17 mouse cellular contexts compared by ENCODE assay signal in genomic region chr7:139401791-139402190, GRCm38 (mm10).
"Had no signal": no experiment of that assay in that cellular context is flagged by ENCODE, and none has a peak within 500 bp of the region (broad histone marks: within the 10 kb centered on the region; RNA-seq: fewer than 3 reads in every experiment).

No protein-coding gene starts in this region.

- H3K4me2 ChIP-seq: intestine, embryonic 15.5 days; kidney, embryonic 15.5 days; limb, embryonic 12.5 days; liver, embryonic 15.5 days; midbrain, embryonic 13.5 days had no signal

- ATAC-seq: intestine, embryonic 15.5 days; midbrain, embryonic 13.5 days; midbrain, embryonic 16.5 days had no signal

- H3K27me3 ChIP-seq: intestine, embryonic 15.5 days; kidney, embryonic 15.5 days; limb, embryonic 12.5 days; liver, embryonic 15.5 days; midbrain, embryonic 13.5 days had no signal

- H3K4me3 ChIP-seq: intestine, embryonic 15.5 days; kidney, embryonic 15.5 days; left cerebral cortex, adult 2 months; limb, embryonic 12.5 days; liver, embryonic 15.5 days; midbrain, embryonic 10.5 days; midbrain, embryonic 13.5 days had no signal

- H3K9ac ChIP-seq: intestine, embryonic 15.5 days; kidney, embryonic 15.5 days; limb, embryonic 12.5 days; liver, embryonic 15.5 days; midbrain, embryonic 13.5 days had no signal

- H3K36me3 ChIP-seq: intestine, embryonic 15.5 days; liver, embryonic 15.5 days; midbrain, embryonic 13.5 days had no signal

- DNase-seq: kidney, adult 8-10 months; kidney, postnatal 10 days; kidney, postnatal 36 days; layer of hippocampus, postnatal 36 days; liver; lung, adult 2 months; lung, postnatal 14 days; lung, postnatal 4 days; thymus, postnatal 25 days had no signal

- H3K27ac ChIP-seq: intestine, embryonic 15.5 days; kidney, embryonic 15.5 days; left cerebral cortex, adult 2 months; limb, embryonic 12.5 days; midbrain, embryonic 10.5 days; midbrain, embryonic 13.5 days had no signal

- H3K9me3 ChIP-seq: intestine, embryonic 15.5 days; kidney, embryonic 15.5 days; limb, embryonic 12.5 days; liver, embryonic 15.5 days; midbrain, embryonic 10.5 days; midbrain, embryonic 13.5 days had no signal
